Mouse (Mus musculus) urinary bladder, postnatal 25 days (tissue): ENCODE measurements at regions not wholly inside any gene's neighbourhood (a gene's known extent, or its start where the extent isn't known, plus 50 kb on each side); places are given as distances from the start of the nearest gene placed in this dataset.
"Not testable (repeated sequence)": the region's sequence is repeated elsewhere in the genome, so short reads cannot be mapped to it uniquely, and the experiment has no call there.

Experiments
- DNase-seq: peaks from one replicate; pipeline ENCODE4 v3.0.0; 2022; ENCODE audit warnings: low spot score

DNA sequence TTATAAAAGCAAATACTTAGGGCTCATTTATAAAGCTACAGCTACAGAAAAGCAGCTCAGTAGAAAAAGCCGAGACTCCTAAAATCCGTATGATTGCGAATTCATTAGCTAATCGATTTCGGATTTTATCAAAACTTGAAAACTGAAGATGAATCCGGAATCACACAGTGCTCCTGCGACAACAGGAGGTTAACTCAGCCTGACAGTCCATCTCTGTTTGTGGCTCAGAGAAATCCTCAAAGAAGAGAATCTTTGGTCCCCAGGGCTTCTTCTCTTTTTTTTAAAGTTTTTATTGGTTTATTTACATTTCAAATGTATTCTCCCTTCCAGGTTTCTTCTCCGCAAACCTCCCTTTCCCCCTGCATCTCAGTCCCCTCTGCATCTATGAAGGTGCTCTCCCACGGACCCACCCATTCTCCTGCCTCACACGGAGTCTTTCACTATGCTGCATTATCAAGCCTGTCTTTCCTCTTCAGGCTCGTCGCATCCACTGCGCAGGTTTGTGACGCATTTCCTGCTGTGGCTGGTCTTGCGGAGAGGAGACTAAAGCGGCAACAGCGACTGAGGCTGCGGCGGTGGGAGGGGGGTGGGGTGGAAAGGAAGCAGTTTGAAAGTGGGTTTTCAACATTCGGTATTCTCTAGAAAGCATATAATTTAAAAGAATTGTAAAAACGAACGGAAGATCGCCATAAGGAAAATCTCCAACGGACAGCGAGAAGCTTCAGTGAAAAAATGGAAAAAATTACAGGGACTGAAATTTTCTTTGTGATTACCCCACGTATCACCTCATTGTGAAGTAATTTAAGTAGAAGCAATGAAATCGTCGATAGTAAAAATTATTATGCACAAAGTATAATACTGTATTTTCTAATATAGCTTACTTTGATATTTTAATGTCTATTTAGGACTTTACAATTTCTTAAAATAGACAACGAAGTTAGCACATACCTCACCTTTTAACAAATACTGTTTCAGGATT, 482.5 kb upstream of the Snrpn start:
- DNase-seq = peak; percentile 6

DNA sequence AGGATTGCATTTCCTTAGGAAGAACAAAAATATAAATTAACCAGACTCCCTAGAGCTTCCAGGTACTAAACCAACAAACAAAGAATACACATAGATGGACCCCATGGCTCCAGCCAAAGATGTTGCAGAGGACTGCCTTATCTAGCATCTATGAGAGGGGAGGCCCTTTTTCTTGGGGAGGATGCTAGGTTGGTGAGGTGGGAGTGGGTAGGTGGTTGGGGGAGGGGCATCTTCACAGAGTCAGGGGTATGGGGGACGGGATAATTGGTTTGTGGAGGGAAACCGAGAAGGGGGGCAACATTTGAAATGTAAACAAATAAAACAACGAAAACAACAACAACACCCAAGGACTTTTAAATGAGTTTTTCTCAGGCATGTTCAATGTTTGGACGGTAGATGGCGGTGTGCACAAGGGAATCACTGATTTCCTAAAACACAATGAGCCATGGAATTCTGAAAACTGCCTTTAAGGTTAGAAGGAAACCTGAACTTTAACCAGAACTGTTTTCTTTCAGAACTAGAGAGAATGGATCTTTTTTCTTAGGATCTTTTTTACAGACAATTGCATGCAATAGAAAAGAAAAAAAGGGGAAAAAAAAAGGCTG, 477.2 kb upstream of the Snrpn start:
- not testable (repeated sequence) for DNase-seq
